Mouse (Mus musculus) MEL (cell line): ENCODE data around the gene Wdcp. TPM values are rescaled to one million over a fixed set of nuclear protein-coding genes. Genes with fewer than 3 reads are reported as not detected.

ENCODE experiments used
- DNase-seq: peaks from one replicate; pipeline ENCODE4 v3.0.0; 2011; ENCODE audit warnings: low read depth, low spot score
- H3K27ac ChIP-seq: 2 replicates; pipeline ENCODE4 v1.5.1; 2012; ENCODE audit warnings: low read depth, mild to moderate bottlenecking, control low read depth, low read length, moderate library complexity; ENCODE audit not compliant: control insufficient read depth
- H3K27me3 ChIP-seq, 2 experiments: fragments of 150-350 bp in 1 of 2; sonication (generic) in 1 of 2; 2 replicates each; pipeline ENCODE4 v1.6.1; 2012; ENCODE audit warnings: low read length in 2 of 2, mild to moderate bottlenecking in 2 of 2, improper control_type of control experiment in 1 of 2, moderate library complexity in 1 of 2; ENCODE audit not compliant: insufficient read depth in 2 of 2, control insufficient read depth in 1 of 2
- H3K36me3 ChIP-seq, 2 experiments: 2 replicates each; pipeline ENCODE4 v1.6.1; 2012 to 2014; ENCODE audit warnings: low read length in 2 of 2, improper control_type of control experiment in 1 of 2, inconsistent platforms in 1 of 2, mild to moderate bottlenecking in 1 of 2; ENCODE audit not compliant: insufficient read depth in 2 of 2, control insufficient read depth in 1 of 2
- H3K4me1 ChIP-seq, 2 experiments: fragments of 150-350 bp in 1 of 2; sonication (generic) in 1 of 2; 2 replicates each; pipeline ENCODE4 v1.6.1; 2012; ENCODE audit warnings: low read length in 2 of 2, improper control_type of control experiment in 1 of 2, mild to moderate bottlenecking in 1 of 2; ENCODE audit not compliant: insufficient read depth in 2 of 2, control insufficient read depth in 1 of 2
- H3K4me3 ChIP-seq, 2 experiments: fragments of 150-350 bp in 1 of 2; sonication (generic) in 1 of 2; 2 replicates each; pipeline ENCODE4 v1.5.1; 2012; ENCODE audit warnings: low read depth in 2 of 2, low read length in 2 of 2, mild to moderate bottlenecking in 2 of 2, moderate library complexity in 2 of 2, control low read depth in 1 of 2, improper control_type of control experiment in 1 of 2; ENCODE audit not compliant: control insufficient read depth in 1 of 2, insufficient read depth in 1 of 2
- H3K79me2 ChIP-seq: 2 replicates; pipeline ENCODE4 v1.6.1; 2012; ENCODE audit warnings: mild to moderate bottlenecking, low read length, moderate library complexity; ENCODE audit not compliant: control insufficient read depth, poor library complexity, insufficient read depth
- H3K9ac ChIP-seq: 2 replicates; pipeline ENCODE4 v1.6.1; 2012; ENCODE audit warnings: low read depth, mild to moderate bottlenecking, control low read depth, low read length, moderate library complexity; ENCODE audit not compliant: control insufficient read depth, poor library complexity, severe bottlenecking
- H3K9me3 ChIP-seq: fragments of 150-350 bp; sonication (generic); replicated peaks from 2 replicates; pipeline ENCODE4 v1.6.1; 2012; ENCODE audit warnings: mild to moderate bottlenecking, low read length, improper control_type of control experiment, moderate library complexity; ENCODE audit not compliant: insufficient read depth
- BHLHE40 ChIP-seq: IDR thresholded peaks from 2 replicates; pipeline ENCODE4 v1.6.1; 2012; ENCODE audit warnings: low read depth, mild to moderate bottlenecking, inconsistent platforms, low read length, improper control_type of control experiment, borderline replicate concordance
- CHD1 ChIP-seq: IDR thresholded peaks from 2 replicates; pipeline ENCODE4 v1.6.1; 2012; ENCODE audit warnings: low read depth, mild to moderate bottlenecking, inconsistent platforms, low read length, improper control_type of control experiment
- CHD2 ChIP-seq: IDR thresholded peaks from 2 replicates; pipeline ENCODE4 v1.6.1; 2011; ENCODE audit warnings: low read length, improper control_type of control experiment
- E2F4 ChIP-seq: IDR thresholded peaks from 2 replicates; pipeline ENCODE4 v1.6.1; 2011; ENCODE audit warnings: low read depth, low read length, improper control_type of control experiment, borderline replicate concordance
- ELF1 ChIP-seq: IDR thresholded peaks from 2 replicates; pipeline ENCODE4 v1.6.1; 2014; ENCODE audit warnings: low read depth, mild to moderate bottlenecking, inconsistent platforms, low read length, improper control_type of control experiment, moderate library complexity
- EP300 ChIP-seq, 2 experiments: IDR thresholded peaks; 2 replicates each; pipeline ENCODE4 v1.6.1; 2011; ENCODE audit warnings: improper control_type of control experiment in 2 of 2, low read length in 2 of 2, low read depth in 1 of 2, mild to moderate bottlenecking in 1 of 2
- GATA1 ChIP-seq: IDR thresholded peaks from 2 replicates; pipeline ENCODE4 v1.6.1; 2011; ENCODE audit warnings: low read depth, low read length, improper control_type of control experiment
- HCFC1 ChIP-seq: IDR thresholded peaks from 2 replicates; pipeline ENCODE4 v1.6.1; 2012; ENCODE audit warnings: low read depth, mild to moderate bottlenecking, inconsistent platforms, low read length, improper control_type of control experiment, moderate library complexity
- MAFK ChIP-seq: IDR thresholded peaks from 2 replicates; pipeline ENCODE4 v1.6.1; 2011; ENCODE audit warnings: low read depth, mild to moderate bottlenecking, low read length, improper control_type of control experiment, borderline replicate concordance
- MEF2A ChIP-seq: IDR thresholded peaks from 2 replicates; pipeline ENCODE4 v1.6.1; 2014; ENCODE audit warnings: low read depth, mild to moderate bottlenecking, inconsistent platforms, low read length, improper control_type of control experiment; ENCODE audit not compliant: poor library complexity, insufficient replicate concordance, severe bottlenecking; ENCODE audit errors: extremely low read depth
- MYB ChIP-seq: IDR thresholded peaks from 2 replicates; pipeline ENCODE4 v1.6.1; 2011; ENCODE audit warnings: mild to moderate bottlenecking, low read depth, low read length, improper control_type of control experiment
- NELFE ChIP-seq: IDR thresholded peaks from 2 replicates; pipeline ENCODE4 v1.6.1; 2011; ENCODE audit warnings: low read depth, low read length, improper control_type of control experiment
- NRF1 ChIP-seq: IDR thresholded peaks from 2 replicates; pipeline ENCODE4 v1.6.1; 2014; ENCODE audit warnings: low read depth, mild to moderate bottlenecking, inconsistent platforms, low read length, improper control_type of control experiment, moderate library complexity; ENCODE audit not compliant: poor library complexity, insufficient read depth, severe bottlenecking
- RCOR1 ChIP-seq: IDR thresholded peaks from 2 replicates; pipeline ENCODE4 v1.6.1; 2012; ENCODE audit warnings: low read depth, mild to moderate bottlenecking, inconsistent platforms, low read length, improper control_type of control experiment
- SIN3A ChIP-seq: IDR thresholded peaks from 2 replicates; pipeline ENCODE4 v1.6.1; 2012; ENCODE audit warnings: low read length, improper control_type of control experiment, inconsistent platforms
- SMC3 ChIP-seq: IDR thresholded peaks from 2 replicates; pipeline ENCODE4 v1.6.1; 2011; ENCODE audit warnings: low read depth, low read length, improper control_type of control experiment
- TAL1 ChIP-seq: IDR thresholded peaks from 2 replicates; pipeline ENCODE4 v1.6.1; 2012; ENCODE audit warnings: mild to moderate bottlenecking, inconsistent platforms, low read length, moderate library complexity, mixed read lengths
- UBTF ChIP-seq: IDR thresholded peaks from 2 replicates; pipeline ENCODE4 v1.6.1; 2012; ENCODE audit warnings: low read depth, mild to moderate bottlenecking, inconsistent platforms, low read length, improper control_type of control experiment, moderate library complexity, borderline replicate concordance; ENCODE audit not compliant: insufficient read depth
- USF1 ChIP-seq: IDR thresholded peaks from 2 replicates; pipeline ENCODE4 v1.6.1; 2014; ENCODE audit warnings: low read depth, mild to moderate bottlenecking, inconsistent platforms, low read length, improper control_type of control experiment, moderate library complexity
- ZC3H11A ChIP-seq: IDR thresholded peaks from 2 replicates; pipeline ENCODE4 v1.6.1; 2012; ENCODE audit warnings: low read depth, mild to moderate bottlenecking, inconsistent platforms, low read length, improper control_type of control experiment
- ZKSCAN1 ChIP-seq: IDR thresholded peaks from 2 replicates; pipeline ENCODE4 v1.6.1; 2012; ENCODE audit warnings: low read depth, mild to moderate bottlenecking, inconsistent platforms, low read length, improper control_type of control experiment, moderate library complexity
- ZNF384 ChIP-seq: IDR thresholded peaks from 2 replicates; pipeline ENCODE4 v1.6.1; 2012; ENCODE audit warnings: low read depth, mild to moderate bottlenecking, inconsistent platforms, low read length, improper control_type of control experiment
- polyA plus RNA-seq, 2 experiments: library from polyadenylated mRNA; stranded (reverse) in 1 of 2; unstranded in 1 of 2; fragments of >175 nt in 1 of 2; fragments of >200 nt in 1 of 2; gene quantifications; 2 replicates each; pipeline versions ENCODE4 v1.2.1 to v1.2.4; 2012; ENCODE audit warnings: low replicate concordance in 2 of 2, low read depth in 1 of 2; ENCODE audit not compliant: insufficient read length in 2 of 2, insufficient read depth in 1 of 2, missing spikeins in 1 of 2
- total RNA-seq: library from RNA; depleted of rRNA; stranded (reverse); fragments of 300-350 nt; gene quantifications from 2 replicates; pipeline ENCODE4 v1.2.3, GENCODE M21; 2012

The Wdcp gene
- total and polyA plus RNA-seq, 3 experiments = 12.6 to 16.5 TPM; not detected in 1

DNA sequence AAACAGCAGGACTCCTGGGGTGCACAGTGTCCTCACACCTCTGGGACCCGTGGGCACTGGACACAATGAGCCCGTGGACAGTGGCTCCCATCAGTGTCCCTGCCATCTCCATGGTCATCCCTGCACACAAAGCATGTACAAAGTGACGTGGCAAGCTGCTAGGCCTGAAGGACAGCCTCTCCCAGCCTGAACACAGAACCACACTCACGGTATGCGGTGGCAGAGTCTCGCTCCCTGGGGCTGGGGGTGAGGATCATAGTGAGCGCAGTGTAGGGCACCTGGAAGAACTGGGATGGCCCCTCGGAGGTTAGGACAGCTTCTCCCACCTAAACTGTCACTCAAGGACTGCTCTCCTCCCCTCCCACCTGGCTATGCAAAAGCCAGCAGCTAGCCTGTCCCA is 25.8 kb downstream of the Wdcp start:
- Histone ChIP-seq H3K4me1 (peaks cover 9 to 17% of the 10 kb centered on the region in 2 experiments; a peak in 3 of 4 replicates), H3K9ac (no peak overlapping the region), H3K4me3 (no peak overlapping the region)

DNA sequence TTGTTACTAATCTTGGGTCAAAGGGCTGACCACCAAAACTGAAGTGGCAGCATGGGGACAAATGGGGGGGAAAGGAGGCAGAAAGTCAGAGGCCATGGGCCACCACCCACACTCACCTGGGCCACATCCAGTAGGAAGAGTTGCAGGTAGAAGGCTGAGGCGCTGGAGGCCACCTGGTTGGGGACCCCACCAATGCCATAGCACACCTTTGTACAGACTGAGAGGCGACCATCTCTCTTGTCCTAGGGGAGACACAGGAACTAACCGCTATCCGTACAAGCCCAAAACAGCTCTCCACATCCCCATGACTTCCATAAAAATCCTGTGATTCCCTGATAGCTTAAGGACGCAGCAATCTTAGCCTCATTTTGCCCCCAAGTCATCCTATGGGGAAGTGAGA is 28.2 kb downstream of the Wdcp start:
- H3K27me3 ChIP-seq = no peaks in the 10 kb centered on the region
- no peak for TF ChIP-seq SIN3A
- TF ChIP-seq CHD2 = no peak
- no peak for TF ChIP-seq USF1
- no peak for TF ChIP-seq SMC3
- TF ChIP-seq RCOR1 = no peak
- no peak for TF ChIP-seq ZC3H11A
- no peak for TF ChIP-seq ELF1
- no peak for TF ChIP-seq HCFC1
- TF ChIP-seq NELFE = no peak
- TF ChIP-seq BHLHE40 = no peak
- TF ChIP-seq MAFK = no peak
- TF ChIP-seq GATA1 = no peak
- TF ChIP-seq NRF1 = no peak
- TF ChIP-seq MEF2A = no peak
- TF ChIP-seq ZKSCAN1 = no peak
- H3K9ac ChIP-seq = no peak overlapping the region
- H3K9me3 ChIP-seq = no peaks in the 10 kb centered on the region
- DNase-seq = no peak
- H3K36me3 ChIP-seq = peaks cover 3 to 24% of the 10 kb centered on the region in 2 experiments; a peak in 3 of 4 replicates
- peaks cover 5% of the 10 kb centered on the region for H3K79me2 ChIP-seq
- no peak overlapping the region for H3K4me3 ChIP-seq
- H3K4me1 ChIP-seq = peaks cover 16 to 34% of the 10 kb centered on the region in 2 experiments
- no peak overlapping the region for H3K27ac ChIP-seq

More for the DNA sequence above, 25.8 kb downstream of the Wdcp start:
- Histone ChIP-seq H3K27me3 (no peaks in the 10 kb centered on the region), H3K27ac (no peak overlapping the region), H3K36me3 (peaks cover 7 to 8% of the 10 kb centered on the region in 2 experiments; a peak in 3 of 4 replicates), H3K79me2 (peaks cover 4% of the 10 kb centered on the region)
- DNase-seq = no peak
- TF ChIP-seq ZNF384 (no peak), UBTF (no peak), MYB (no peak), MAFK (no peak), EP300 (IDR thresholded peaks at IDR 0.05; ENCODE audit: low read depth in 1 of 2, low read length in 2 of 2) (no peak), E2F4 (no peak), CHD1 (no peak), HCFC1 (no peak), TAL1 (no peak)
- TF ChIP-seq, all 39 proteins: peak for 0
- no peaks in the 10 kb centered on the region for H3K9me3 ChIP-seq
